Comparison of ENCODE assay signal across 10 mouse cellular contexts in the genomic region with DNA sequence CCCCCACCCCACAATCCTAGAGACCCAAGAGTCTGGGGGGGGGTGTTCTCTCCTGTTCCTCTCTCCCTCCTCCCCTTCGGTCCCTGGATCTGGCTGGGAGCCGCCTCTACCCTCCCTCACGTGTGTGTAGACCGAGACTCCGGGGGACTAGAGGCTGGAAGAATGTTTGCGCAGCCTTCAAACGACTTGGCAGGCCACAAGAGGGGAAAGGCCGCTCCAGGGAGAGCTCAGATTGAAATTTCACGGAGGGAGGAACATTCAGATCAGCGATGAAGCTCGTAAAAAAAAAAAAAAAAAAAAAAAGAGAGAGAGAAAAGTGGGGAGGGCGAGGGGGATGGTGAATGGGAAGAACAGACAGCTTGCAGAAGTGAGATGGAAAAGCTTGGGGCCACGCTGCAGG. TPM values are rescaled to one million over a fixed set of nuclear protein-coding genes. Genes with fewer than 3 reads are reported as not detected.
DNase-seq lines count a peak whose midpoint lies in the region; ATAC-seq and TF ChIP-seq lines count a peak whose summit lies in the region.
"Had no signal": no experiment of that assay in that cellular context is flagged by ENCODE, and none has a peak within 500 bp of the region (broad histone marks: within the 10 kb centered on the region; RNA-seq: fewer than 3 reads in every experiment).

No protein-coding gene starts in this region.

- H3K27me3 ChIP-seq in hindbrain, embryonic 14.5 days (ENCODE audit: control insufficient read depth, insufficient read depth, low read length): peaks cover 50% of the 10 kb centered on the region
- peaks cover 24% of the 10 kb centered on the region for H3K27me3 ChIP-seq in hindbrain, embryonic 16.5 days (replicated peaks; ENCODE audit: control insufficient read depth, insufficient read depth, low read length)
- peaks cover 64% of the 10 kb centered on the region for H3K27me3 ChIP-seq in limb, embryonic 15.5 days

- H3K36me3 ChIP-seq in hindbrain, embryonic 14.5 days (replicated peaks; ENCODE audit: control insufficient read depth, insufficient read depth): no peaks in the 10 kb centered on the region
- no peaks in the 10 kb centered on the region for H3K36me3 ChIP-seq in hindbrain, embryonic 16.5 days (ENCODE audit: control insufficient read depth, insufficient read depth, low read length)
- no peaks in the 10 kb centered on the region for H3K36me3 ChIP-seq in limb, embryonic 15.5 days
- H3K36me3 ChIP-seq: hindbrain, embryonic 12.5 days had no signal

- ATAC-seq in hindbrain, embryonic 14.5 days (ENCODE audit: low FRiP score): no peak
- ATAC-seq in hindbrain, embryonic 16.5 days: no peak
- ATAC-seq in limb, embryonic 15.5 days (ENCODE audit: insufficient number of reproducible peaks, low FRiP score, low TSS enrichment, low read depth): no peak

- no peak for TF ChIP-seq POLR2A in lung, adult 2 months (IDR thresholded peaks at IDR 0.05; ENCODE audit: borderline replicate concordance, extremely low read depth, low read depth, low read length)
- no peak for TF ChIP-seq POLR2A in brain, embryonic 14.5 days (IDR thresholded peaks at IDR 0.05; ENCODE audit: borderline replicate concordance, extremely low read depth, insufficient read depth, insufficient read length, poor library complexity, severe bottlenecking)

- no peak overlapping the region for H3K4me3 ChIP-seq in hindbrain, embryonic 14.5 days (replicated peaks; ENCODE audit: low read length)
- no peak overlapping the region for H3K4me3 ChIP-seq in hindbrain, embryonic 16.5 days (ENCODE audit: low read length)
- no peak overlapping the region for H3K4me3 ChIP-seq in lung, adult 2 months (replicated peaks; ENCODE audit: extremely low read depth, low read depth, low read length)
- H3K4me3 ChIP-seq in limb, embryonic 15.5 days: no peak overlapping the region

- no peak overlapping the region for H3K9ac ChIP-seq in hindbrain, embryonic 14.5 days
- H3K9ac ChIP-seq in hindbrain, embryonic 16.5 days (ENCODE audit: low read depth, low read length): no peak overlapping the region
- H3K9ac ChIP-seq in limb, embryonic 15.5 days: no peak overlapping the region
- H3K9ac ChIP-seq: hindbrain, embryonic 12.5 days had no signal

- H3K9me3 ChIP-seq in hindbrain, embryonic 14.5 days (ENCODE audit: control insufficient read depth, low read length): no peaks in the 10 kb centered on the region
- H3K9me3 ChIP-seq in hindbrain, embryonic 16.5 days (ENCODE audit: control insufficient read depth, low read length): no peaks in the 10 kb centered on the region
- H3K9me3 ChIP-seq in limb, embryonic 15.5 days: no peaks in the 10 kb centered on the region
- H3K9me3 ChIP-seq: hindbrain, embryonic 12.5 days had no signal

- peak; percentile 29 for DNase-seq in hindbrain, embryonic 14.5 days (ENCODE audit: low spot score)
- peak; percentile 38 for DNase-seq in lung, postnatal 10 days
- DNase-seq in lung, adult 2 months: no peak
- peak; percentile 53 for DNase-seq in brain, embryonic 14.5 days (ENCODE audit: low read depth)
- DNase-seq in frontal cortex, postnatal 14 days (ENCODE audit: low spot score in 2 of 2): no peak
- DNase-seq: cerebellum, postnatal 25 days; kidney, postnatal 25 days had no signal

- no peak overlapping the region for H3K27ac ChIP-seq in hindbrain, embryonic 14.5 days
- no peak overlapping the region for H3K27ac ChIP-seq in hindbrain, embryonic 16.5 days (ENCODE audit: low read depth, low read length)
- no peak overlapping the region for H3K27ac ChIP-seq in limb, embryonic 15.5 days
- H3K27ac ChIP-seq: hindbrain, embryonic 12.5 days had no signal

- peaks cover 21% of the 10 kb centered on the region for H3K4me1 ChIP-seq in hindbrain, embryonic 14.5 days (replicated peaks; ENCODE audit: control insufficient read depth, insufficient read depth, low read length)
- H3K4me1 ChIP-seq in hindbrain, embryonic 16.5 days (ENCODE audit: control insufficient read depth, insufficient read depth, low read depth, low read length): peaks cover 10% of the 10 kb centered on the region
- peaks cover 3% of the 10 kb centered on the region; the same call in 1 of the 2 replicates for H3K4me1 ChIP-seq in lung, adult 2 months (ENCODE audit: control insufficient read depth, insufficient read depth, low read length)
- peaks cover 37% of the 10 kb centered on the region for H3K4me1 ChIP-seq in limb, embryonic 15.5 days

- no peak for TF ChIP-seq CTCF in lung, adult 2 months (IDR thresholded peaks at IDR 0.05; ENCODE audit: insufficient read depth, low read length)
- TF ChIP-seq CTCF in brain, embryonic 14.5 days (IDR thresholded peaks at IDR 0.05; ENCODE audit: borderline replicate concordance, extremely low read depth, insufficient read depth, insufficient read length): no peak

- 2% methylated on average over 13 of the region's 13 CpGs for WGBS in hindbrain, embryonic 14.5 days
- 3% methylated on average over 13 of the region's 13 CpGs for WGBS in hindbrain, embryonic 16.5 days
- WGBS in lung, adult 2 months: 29% methylated on average over 13 of the region's 13 CpGs
- 2% methylated on average over 13 of the region's 13 CpGs for WGBS in limb, embryonic 15.5 days

- no peak overlapping the region for H3K4me2 ChIP-seq in hindbrain, embryonic 14.5 days (replicated peaks)
- H3K4me2 ChIP-seq in hindbrain, embryonic 16.5 days (ENCODE audit: low read length): no peak overlapping the region
- peak overlapping the region; percentile 17; the same call in 1 of the 2 replicates for H3K4me2 ChIP-seq in limb, embryonic 15.5 days

RNA-seq across cellular contexts. Expression of a gene that starts 44.9 kb away (rescaled TPM):
- polyA plus RNA-seq in hindbrain, embryonic 14.5 days (2014; fragmentation: Nextera tagmentation; extraction: Ambion mirVana): 4.3 and 6.6 TPM in 2 replicates
- polyA plus RNA-seq in hindbrain, embryonic 16.5 days (2015; fragmentation: Nextera tagmentation; extraction: Ambion mirVana): 2.9 and 5.0 TPM in 2 replicates
- polyA plus RNA-seq in lung, adult 2 months (2012; rRNA removed): 135 and 160 TPM in 2 replicates
- polyA plus RNA-seq in brain, embryonic 14.5 days (2012; rRNA removed): 1.0 and 3.0 TPM in 2 replicates
- 20.8 and 23.5 TPM in 2 replicates for polyA plus RNA-seq in limb, embryonic 15.5 days (2015; fragmentation: Nextera tagmentation; extraction: Ambion mirVana)

Comparison
In these comparisons a context has a peak if more than half of its experiments do, and no peak if none do; other contexts are left out.
1. DNase-seq: peak in hindbrain, embryonic 14.5 days (single experiment), lung, postnatal 10 days (single experiment) and brain, embryonic 14.5 days (single experiment); none in lung, adult 2 months (single experiment) and frontal cortex, postnatal 14 days (0 of 2).